Mouse (Mus musculus) limb, embryonic 10.5 days (tissue): ENCODE results near the gene Lrmda. TPM values are rescaled to one million over a fixed set of nuclear protein-coding genes. Genes with fewer than 3 reads are reported as not detected.

ENCODE experiments used
- DNase-seq: peaks from one replicate; pipeline ENCODE4 v3.0.0-alpha.2; 2017; ENCODE audit warnings: low spot score
- H3K27ac ChIP-seq: fragments of 300-500 bp; sonication (generic); 2 replicates; pipeline ENCODE4 v1.5.1; 2016; ENCODE audit warnings: mild to moderate bottlenecking
- H3K27me3 ChIP-seq: fragments of 300-500 bp; sonication (generic); 2 replicates; pipeline ENCODE4 v1.6.1; 2016; ENCODE audit warnings: low read depth, mild to moderate bottlenecking; ENCODE audit not compliant: poor library complexity, severe bottlenecking
- H3K36me3 ChIP-seq: fragments of 300-500 bp; sonication (generic); 2 replicates; pipeline ENCODE4 v1.6.1; 2016; ENCODE audit warnings: mild to moderate bottlenecking, moderate library complexity
- H3K4me1 ChIP-seq: fragments of 300-500 bp; sonication (generic); 2 replicates; pipeline ENCODE4 v1.6.1; 2016
- H3K4me3 ChIP-seq: fragments of 300-500 bp; sonication (generic); 2 replicates; pipeline ENCODE4 v1.5.1; 2016; ENCODE audit warnings: mild to moderate bottlenecking, moderate library complexity
- H3K9me3 ChIP-seq: fragments of 300-500 bp; sonication (generic); replicated peaks from 2 replicates; pipeline ENCODE4 v1.6.1; 2016; ENCODE audit warnings: mild to moderate bottlenecking
- WGBS: fragments of 180-500 bp; shearing (Covaris S2); methylation state at CpG from one replicate; pipeline ENCODE4 v1.1.7; 2016; 5-methylcytosine and 5-hydroxymethylcytosine counted together
- polyA plus RNA-seq: library from polyadenylated mRNA; unstranded; fragments of >200 nt; fragmentation: Nextera tagmentation; extraction: Ambion mirVana; gene quantifications from 2 replicates; pipeline ENCODE4 v1.2.1, GENCODE M21; 2016

Lrmda gene
- polyA plus RNA-seq, 1 experiment from 2014 or later, result 0.48 TPM

GRCm38 (mm10) chr14:23015321-23016067, 996.0 kb downstream of the Lrmda start:
- Histone ChIP-seq H3K9me3 (no peaks in the 10 kb centered on the region), H3K4me3 (peak overlapping the region; percentile 18; the same call in 1 of the 2 replicates), H3K27ac (peak overlapping the region; percentile 80), H3K4me1 (peaks cover 34% of the 10 kb centered on the region), H3K27me3 (no peaks in the 10 kb centered on the region), H3K36me3 (no peaks in the 10 kb centered on the region)
- DNase-seq, result peak; percentile 62
- 20% methylated on average over 16 of the region's 16 CpGs for WGBS

- H3K27ac ChIP-seq, result peak overlapping the region; percentile 80
- H3K36me3 ChIP-seq, result no peaks in the 10 kb centered on the region
- H3K9me3 ChIP-seq, result no peaks in the 10 kb centered on the region
- no peaks in the 10 kb centered on the region for H3K27me3 ChIP-seq
- H3K4me3 ChIP-seq, result no peak overlapping the region
- 54% methylated on average over 1 of the region's 1 CpGs for WGBS
- no peak for DNase-seq
- peaks cover 34% of the 10 kb centered on the region for H3K4me1 ChIP-seq
These were observed 996.6 kb downstream of the Lrmda start for GRCm38 (mm10) chr14:23016068-23016611.

GRCm38 (mm10) chr14:23041002-23041401, 1021.5 kb downstream of the Lrmda start:
- DNase-seq, result no peak
- 82% methylated on average over 7 of the region's 7 CpGs for WGBS
- Histone ChIP-seq H3K27me3 (peaks cover 4% of the 10 kb centered on the region; the same call in 1 of the 2 replicates), H3K4me1 (peaks cover 37% of the 10 kb centered on the region), H3K27ac (no peak overlapping the region), H3K36me3 (no peaks in the 10 kb centered on the region), H3K9me3 (no peaks in the 10 kb centered on the region), H3K4me3 (no peak overlapping the region)

GRCm38 (mm10) chr14:23045322-23045721, 1025.8 kb downstream of the Lrmda start:
- peaks cover 50% of the 10 kb centered on the region for H3K4me1 ChIP-seq
- H3K9me3 ChIP-seq, result no peaks in the 10 kb centered on the region
- H3K36me3 ChIP-seq, result no peaks in the 10 kb centered on the region
- WGBS, result 12% methylated on average over 1 of the region's 1 CpGs
- H3K4me3 ChIP-seq, result no peak overlapping the region
- peaks cover 29% of the 10 kb centered on the region; the same call in 1 of the 2 replicates for H3K27me3 ChIP-seq
- 0 out of 2 replicates have a peak overlapping the region, but pooled peaks have one; percentile 57 for H3K27ac ChIP-seq
- no peak for DNase-seq

GRCm38 (mm10) chr14:23046330-23046729, 1026.8 kb downstream of the Lrmda start:
- Histone ChIP-seq H3K27ac (peak overlapping the region; percentile 34; the same call in 1 of the 2 replicates), H3K4me1 (peaks cover 56% of the 10 kb centered on the region), H3K4me3 (no peak overlapping the region), H3K36me3 (no peaks in the 10 kb centered on the region), H3K27me3 (peaks cover 29% of the 10 kb centered on the region; the same call in 1 of the 2 replicates), H3K9me3 (no peaks in the 10 kb centered on the region)
- peak; percentile 73 for DNase-seq
- 9% methylated on average over 4 of the region's 4 CpGs for WGBS

GRCm38 (mm10) chr14:23051441-23051840, 1031.9 kb downstream of the Lrmda start:
- no peak overlapping the region for H3K27ac ChIP-seq
- H3K4me1 ChIP-seq, result peaks cover 27% of the 10 kb centered on the region
- no peak overlapping the region for H3K4me3 ChIP-seq
- H3K9me3 ChIP-seq, result no peaks in the 10 kb centered on the region
- no peak for DNase-seq
- 28% methylated on average over 7 of the region's 7 CpGs for WGBS
- peaks cover 25% of the 10 kb centered on the region; the same call in 1 of the 2 replicates for H3K27me3 ChIP-seq
- H3K36me3 ChIP-seq, result no peaks in the 10 kb centered on the region

GRCm38 (mm10) chr14:23052833-23053592, 1033.5 kb downstream of the Lrmda start:
- Histone ChIP-seq H3K4me1 (peaks cover 20% of the 10 kb centered on the region), H3K9me3 (no peaks in the 10 kb centered on the region), H3K27me3 (peaks cover 10% of the 10 kb centered on the region; the same call in 1 of the 2 replicates), H3K27ac (no peak overlapping the region), H3K36me3 (no peaks in the 10 kb centered on the region), H3K4me3 (no peak overlapping the region)
- 79% methylated on average over 11 of the region's 11 CpGs for WGBS
- DNase-seq, result no peak

GRCm38 (mm10) chr14:23057228-23057976, 1037.9 kb downstream of the Lrmda start:
- H3K9me3 ChIP-seq, result no peaks in the 10 kb centered on the region
- DNase-seq, result no peak
- WGBS, result 89% methylated on average over 6 of the region's 6 CpGs

GRCm38 (mm10) chr14:23057987-23058386, 1038.5 kb downstream of the Lrmda start:
- Histone ChIP-seq H3K36me3 (no peaks in the 10 kb centered on the region), H3K27ac (no peak overlapping the region), H3K4me3 (no peak overlapping the region), H3K4me1 (peaks cover 10% of the 10 kb centered on the region; the same call in 1 of the 2 replicates), H3K9me3 (no peaks in the 10 kb centered on the region), H3K27me3 (no peaks in the 10 kb centered on the region)
- DNase-seq, result no peak
- WGBS, result 98% methylated on average over 2 of the region's 2 CpGs

More at GRCm38 (mm10) chr14:23057228-23057976, 1037.9 kb downstream of the Lrmda start:
- Histone ChIP-seq H3K27ac (no peak overlapping the region), H3K4me3 (no peak overlapping the region), H3K4me1 (peaks cover 10% of the 10 kb centered on the region; the same call in 1 of the 2 replicates), H3K36me3 (no peaks in the 10 kb centered on the region), H3K27me3 (no peaks in the 10 kb centered on the region)

- no peak overlapping the region for H3K4me3 ChIP-seq
These were observed 1059.2 kb downstream of the Lrmda start for GRCm38 (mm10) chr14:23078719-23079118.

GRCm38 (mm10) chr14:23084241-23084773, 1064.8 kb downstream of the Lrmda start:
- Histone ChIP-seq H3K27me3 (no peaks in the 10 kb centered on the region; the same call in 1 of the 2 replicates), H3K4me3 (no peak overlapping the region), H3K36me3 (no peaks in the 10 kb centered on the region), H3K9me3 (no peaks in the 10 kb centered on the region), H3K4me1 (no peaks in the 10 kb centered on the region), H3K27ac (no peak overlapping the region)
- WGBS, result 82% methylated on average over 1 of the region's 1 CpGs
- no peak for DNase-seq

More at GRCm38 (mm10) chr14:23078719-23079118, 1059.2 kb downstream of the Lrmda start:
- no peaks in the 10 kb centered on the region for H3K27me3 ChIP-seq
- no peaks in the 10 kb centered on the region for H3K9me3 ChIP-seq
- no peak overlapping the region for H3K27ac ChIP-seq
- no peaks in the 10 kb centered on the region for H3K36me3 ChIP-seq
- WGBS, result 62% methylated on average over 1 of the region's 1 CpGs
- no peak for DNase-seq
- H3K4me1 ChIP-seq, result no peaks in the 10 kb centered on the region

GRCm38 (mm10) chr14:23084797-23085196, 1065.3 kb downstream of the Lrmda start:
- H3K4me1 ChIP-seq, result no peaks in the 10 kb centered on the region
- H3K27ac ChIP-seq, result no peak overlapping the region
- no peaks in the 10 kb centered on the region for H3K36me3 ChIP-seq
- no peak for DNase-seq
- no peaks in the 10 kb centered on the region; the same call in 1 of the 2 replicates for H3K27me3 ChIP-seq
- 79% methylated on average over 1 of the region's 1 CpGs for WGBS
- H3K4me3 ChIP-seq, result no peak overlapping the region
- no peaks in the 10 kb centered on the region for H3K9me3 ChIP-seq
